Mouse (Mus musculus): Measurements from ENCODE around the gene Fgfr2. TPM values are rescaled to one million over a fixed set of nuclear protein-coding genes. Genes with fewer than 3 reads are reported as not detected.
A peak's percentile ranks its signal among the peaks of the same experiment; 100 is the strongest.

The Fgfr2 gene
- polyA plus RNA-seq, 1 experiment from 2014 or later = 81.1 TPM

- H3K4me3 ChIP-seq = peak within 1 kb of the TSS; percentile 90
- peak within 1 kb of the TSS; percentile 74 for H3K27ac ChIP-seq
- no peaks in the 10 kb centered on the region for H3K9me3 ChIP-seq (replicated peaks)
- under 1% methylated on average over 103 of the region's 114 CpGs for WGBS
- H3K4me1 ChIP-seq = peaks cover 12% of the 10 kb centered on the region
- peak; percentile 98 for ATAC-seq (ENCODE audit: low FRiP score)
- peak within 1 kb of the TSS; percentile 89 for H3K9ac ChIP-seq
- H3K4me2 ChIP-seq (replicated peaks) = peak within 1 kb of the TSS; percentile 62
- H3K36me3 ChIP-seq = no peaks in the 10 kb centered on the region
- 0 out of 2 replicates have a peak, but pooled peaks cover 2% of the 10 kb centered on the region for H3K27me3 ChIP-seq
These were observed 2257.2 kb downstream of the Fgfr2 start, which contains the start of gene Plekha1 for GRCm38 (mm10) chr7:130865613-130866591. Gene Plekha1 (plus strand): TSS chr7:130865756.

- no peak overlapping the region for H3K27ac ChIP-seq
- 0 out of 2 replicates have a peak, but pooled peaks cover 2% of the 10 kb centered on the region for H3K27me3 ChIP-seq
- H3K36me3 ChIP-seq = no peaks in the 10 kb centered on the region
- H3K4me3 ChIP-seq = no peak overlapping the region
- no peak for ATAC-seq (ENCODE audit: low FRiP score)
- no peak overlapping the region for H3K4me2 ChIP-seq (replicated peaks)
- no peak overlapping the region for H3K9ac ChIP-seq
- no peaks in the 10 kb centered on the region for H3K9me3 ChIP-seq (replicated peaks)
- WGBS = 78% methylated on average over 7 of the region's 7 CpGs
- peaks cover 23% of the 10 kb centered on the region for H3K4me1 ChIP-seq
These were observed 2258.4 kb downstream of the Fgfr2 start for GRCm38 (mm10) chr7:130864711-130865110.

DNA sequence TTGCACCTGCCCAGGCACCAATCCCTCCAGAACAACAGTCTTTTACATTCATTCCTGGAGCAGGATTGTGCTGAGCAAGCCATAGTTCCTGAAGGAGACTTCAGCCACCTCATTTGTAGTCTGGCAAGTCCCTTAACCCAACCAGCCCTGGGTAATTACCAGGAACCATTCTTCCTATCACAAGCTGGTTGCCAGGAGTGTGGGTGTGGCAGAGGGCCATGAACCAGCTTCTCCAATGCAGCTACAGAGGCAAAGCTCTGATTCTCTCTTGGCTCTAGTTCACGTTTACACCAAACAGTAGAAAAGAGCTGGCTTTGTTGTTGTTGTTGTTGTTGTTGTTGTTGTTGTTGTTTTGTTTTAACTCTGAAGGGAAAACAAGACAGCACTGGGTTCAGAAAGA lies 2260.6 kb downstream of the Fgfr2 start:
- Histone ChIP-seq H3K36me3 (no peaks in the 10 kb centered on the region), H3K27me3 (0 out of 2 replicates have a peak, but pooled peaks cover 2% of the 10 kb centered on the region), H3K4me2 (replicated peaks) (no peak overlapping the region), H3K4me3 (no peak overlapping the region), H3K9ac (no peak overlapping the region), H3K4me1 (peaks cover 33% of the 10 kb centered on the region), H3K9me3 (replicated peaks) (no peaks in the 10 kb centered on the region), H3K27ac (no peak overlapping the region)
- no peak for ATAC-seq (ENCODE audit: low FRiP score)
- 66% methylated on average over 1 of the region's 1 CpGs for WGBS

- peaks cover 31% of the 10 kb centered on the region for H3K4me1 ChIP-seq
- H3K9ac ChIP-seq = no peak overlapping the region
- peak overlapping the region; percentile 66 for H3K27ac ChIP-seq
- peak; percentile 21 for ATAC-seq (ENCODE audit: low FRiP score)
- H3K36me3 ChIP-seq = no peaks in the 10 kb centered on the region
- no peak overlapping the region for H3K4me3 ChIP-seq
- H3K4me2 ChIP-seq (replicated peaks) = no peak overlapping the region
- H3K27me3 ChIP-seq = 0 out of 2 replicates have a peak, but pooled peaks cover 2% of the 10 kb centered on the region
- WGBS = 19% methylated on average over 11 of the region's 11 CpGs
- H3K9me3 ChIP-seq (replicated peaks) = no peaks in the 10 kb centered on the region
These were observed 2262.4 kb downstream of the Fgfr2 start for GRCm38 (mm10) chr7:130860721-130861142.

DNA sequence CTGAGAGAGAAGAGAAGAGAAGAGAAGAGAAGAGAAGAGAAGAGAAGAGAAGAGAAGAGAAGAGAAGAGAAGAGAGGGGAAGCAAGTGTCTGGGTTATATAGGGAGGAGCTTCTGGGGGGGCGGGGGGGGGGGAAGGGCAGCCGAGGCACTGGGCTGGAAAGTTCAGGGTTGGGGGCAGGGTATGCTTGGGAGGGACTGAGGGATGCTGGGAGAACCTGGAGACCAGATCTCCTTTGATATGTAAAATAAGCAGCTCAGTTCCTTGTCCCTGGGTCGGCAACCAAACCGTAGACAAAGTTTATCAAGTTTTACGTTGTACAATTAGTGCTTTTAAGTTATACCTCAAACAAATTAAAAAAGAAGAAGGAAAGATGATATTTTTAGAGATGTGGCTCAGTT lies 2263.2 kb downstream of the Fgfr2 start:
- Histone ChIP-seq H3K36me3 (no peaks in the 10 kb centered on the region), H3K9me3 (replicated peaks) (no peaks in the 10 kb centered on the region), H3K4me1 (peaks cover 31% of the 10 kb centered on the region), H3K27me3 (0 out of 2 replicates have a peak, but pooled peaks cover 2% of the 10 kb centered on the region), H3K4me3 (no peak overlapping the region), H3K4me2 (replicated peaks) (no peak overlapping the region), H3K27ac (no peak overlapping the region), H3K9ac (no peak overlapping the region)
- no peak for ATAC-seq (ENCODE audit: low FRiP score)
- WGBS = 12% methylated on average over 3 of the region's 5 CpGs

DNA sequence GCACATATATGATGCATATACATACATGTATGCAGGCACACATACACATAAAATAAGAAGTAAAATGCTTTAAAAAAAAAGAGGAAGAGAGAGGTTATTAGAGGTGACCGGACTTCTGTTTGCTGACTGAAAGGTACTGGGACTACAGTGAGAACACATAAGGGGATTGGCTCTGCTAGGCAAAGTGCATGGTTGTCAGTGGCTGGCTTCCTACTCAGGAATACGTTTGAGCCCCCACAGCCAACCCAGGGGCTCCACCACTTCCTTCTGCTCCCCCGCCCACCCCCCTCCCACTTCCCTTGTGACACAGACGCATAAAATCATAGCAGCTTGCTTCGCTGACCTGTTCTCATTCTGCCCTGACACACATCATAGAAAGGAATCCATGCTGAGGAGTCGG lies 2265.2 kb downstream of the Fgfr2 start:
- Histone ChIP-seq H3K4me3 (no peak overlapping the region), H3K36me3 (no peaks in the 10 kb centered on the region), H3K4me1 (peaks cover 31% of the 10 kb centered on the region), H3K4me2 (replicated peaks) (no peak overlapping the region), H3K27ac (no peak overlapping the region), H3K9me3 (replicated peaks) (no peaks in the 10 kb centered on the region), H3K9ac (no peak overlapping the region), H3K27me3 (no peaks in the 10 kb centered on the region)
- ATAC-seq (ENCODE audit: low FRiP score) = no peak
- 66% methylated on average over 6 of the region's 6 CpGs for WGBS

DNA sequence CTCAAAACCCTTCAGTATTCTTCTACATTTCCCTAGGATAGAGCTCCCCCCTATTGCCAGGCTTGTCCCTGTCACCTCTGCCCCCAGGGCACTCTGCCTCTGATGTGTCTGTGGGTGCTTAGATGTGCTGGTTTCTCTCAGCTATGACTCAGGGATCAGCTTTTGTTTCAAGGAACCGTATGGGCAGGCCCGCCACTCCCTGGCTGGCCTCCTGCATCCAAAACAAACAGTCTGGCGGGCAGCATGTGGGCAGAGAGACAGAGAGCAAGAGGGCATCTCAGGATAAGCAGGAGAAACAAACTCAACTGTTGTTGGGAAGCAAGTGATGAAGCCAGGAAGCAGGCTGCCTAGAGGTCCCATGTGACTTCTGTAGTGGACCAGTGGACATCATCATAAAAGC lies 2267.5 kb downstream of the Fgfr2 start:
- H3K4me1 ChIP-seq = peaks cover 19% of the 10 kb centered on the region
- H3K9ac ChIP-seq = no peak overlapping the region
- H3K36me3 ChIP-seq = no peaks in the 10 kb centered on the region
- H3K27ac ChIP-seq = no peak overlapping the region
- H3K4me2 ChIP-seq (replicated peaks) = no peak overlapping the region
- no peak overlapping the region for H3K4me3 ChIP-seq
- no peaks in the 10 kb centered on the region for H3K9me3 ChIP-seq (replicated peaks)
- 24% methylated on average over 3 of the region's 3 CpGs for WGBS
- ATAC-seq (ENCODE audit: low FRiP score) = no peak
- H3K27me3 ChIP-seq = no peaks in the 10 kb centered on the region

DNA sequence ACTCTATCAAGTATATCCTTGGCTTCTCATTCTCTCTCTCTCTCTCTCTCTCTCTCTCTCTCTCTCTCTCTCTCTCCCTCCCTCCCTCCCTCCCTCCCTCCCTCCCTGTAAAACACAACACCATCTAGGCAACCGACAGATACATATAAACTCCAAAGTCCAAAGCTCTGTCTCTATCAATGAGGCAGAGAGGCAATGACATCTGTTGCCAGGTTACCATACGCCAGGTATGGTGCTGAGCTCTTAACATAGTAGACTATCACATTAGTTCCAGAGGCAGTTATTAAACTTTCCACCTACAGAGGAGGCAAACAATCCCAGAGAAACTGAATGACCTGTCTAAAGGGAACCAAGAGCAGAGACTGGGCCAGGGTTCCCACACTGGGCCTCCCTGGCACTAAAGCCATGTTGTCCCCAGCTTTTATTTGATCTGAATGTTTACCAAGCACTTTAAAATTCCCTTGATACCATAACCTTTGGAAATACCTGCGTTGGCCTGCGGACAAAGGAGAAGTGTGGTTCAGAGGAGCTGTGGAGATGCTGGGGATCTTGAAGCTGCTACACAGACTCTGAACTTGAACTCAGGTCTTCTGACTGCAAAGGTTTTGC lies 2268.4 kb downstream of the Fgfr2 start:
- WGBS = 72% methylated on average over 4 of the region's 4 CpGs
- H3K27ac ChIP-seq = no peak overlapping the region
- H3K9ac ChIP-seq = no peak overlapping the region

GRCm38 (mm10) chr7:130847164-130847718 lies 2275.9 kb downstream of the Fgfr2 start:
- Histone ChIP-seq H3K4me2 (replicated peaks) (no peak overlapping the region), H3K27me3 (no peaks in the 10 kb centered on the region), H3K4me3 (no peak overlapping the region), H3K36me3 (no peaks in the 10 kb centered on the region), H3K9ac (no peak overlapping the region), H3K4me1 (no peaks in the 10 kb centered on the region), H3K27ac (no peak overlapping the region), H3K9me3 (replicated peaks) (no peaks in the 10 kb centered on the region)
- 89% methylated on average over 17 of the region's 17 CpGs for WGBS
- no peak for ATAC-seq (ENCODE audit: low FRiP score)

More for the DNA sequence above, 2268.4 kb downstream of the Fgfr2 start:
- Histone ChIP-seq H3K4me1 (peaks cover 11% of the 10 kb centered on the region), H3K27me3 (no peaks in the 10 kb centered on the region), H3K9me3 (replicated peaks) (no peaks in the 10 kb centered on the region), H3K36me3 (no peaks in the 10 kb centered on the region), H3K4me3 (no peak overlapping the region), H3K4me2 (replicated peaks) (no peak overlapping the region)
- no peak for ATAC-seq (ENCODE audit: low FRiP score)

DNA sequence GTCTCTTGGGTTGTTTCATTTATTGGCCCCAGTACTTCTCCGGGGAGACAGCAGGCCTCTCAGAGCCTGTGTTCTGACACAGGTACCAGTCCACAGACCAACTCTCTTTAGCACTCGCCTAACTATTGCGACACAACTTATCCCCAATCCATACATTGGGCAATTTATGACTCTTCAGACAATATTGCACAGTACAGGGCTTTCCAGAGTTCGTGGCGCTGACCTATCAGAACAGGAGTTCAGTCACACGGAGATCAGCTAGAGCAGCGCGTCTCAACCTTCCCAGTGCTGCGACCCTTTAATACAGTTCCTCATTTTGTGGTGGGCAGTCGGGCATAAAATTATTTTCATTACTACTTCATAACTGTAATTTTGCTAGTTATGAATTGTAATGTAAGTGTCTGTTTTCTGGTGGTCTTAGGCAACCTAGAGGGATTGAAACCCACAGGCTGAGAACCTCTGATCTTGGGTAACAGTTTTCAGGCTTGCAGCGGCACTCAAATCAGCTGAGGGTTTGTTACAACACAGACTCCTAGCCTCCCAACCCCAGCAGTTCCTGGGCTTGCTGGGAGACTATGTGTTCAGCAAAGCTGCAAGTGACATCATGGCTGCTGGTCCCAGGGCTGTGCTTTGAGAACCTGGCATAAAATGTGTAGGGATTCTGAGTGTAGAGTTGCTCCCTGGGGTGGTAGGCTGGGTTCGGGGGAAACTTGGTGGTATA lies 2283.6 kb downstream of the Fgfr2 start:
- ATAC-seq (ENCODE audit: low FRiP score) = no peak
- WGBS = 88% methylated on average over 12 of the region's 12 CpGs
- peaks cover 5% of the 10 kb centered on the region; the same call in 1 of the 2 replicates for H3K27me3 ChIP-seq
- no peak overlapping the region for H3K9ac ChIP-seq
- no peaks in the 10 kb centered on the region for H3K9me3 ChIP-seq (replicated peaks)
- H3K4me1 ChIP-seq = peaks cover 46% of the 10 kb centered on the region
- H3K4me3 ChIP-seq = no peak overlapping the region
- no peaks in the 10 kb centered on the region for H3K36me3 ChIP-seq
- no peak overlapping the region for H3K4me2 ChIP-seq (replicated peaks)
- H3K27ac ChIP-seq = no peak overlapping the region

- Histone ChIP-seq H3K36me3 (no peaks in the 10 kb centered on the region), H3K4me3 (no peak overlapping the region), H3K9me3 (replicated peaks) (no peaks in the 10 kb centered on the region), H3K27me3 (peaks cover 12% of the 10 kb centered on the region), H3K27ac (peak overlapping the region; percentile 62; the same call in 1 of the 2 replicates), H3K9ac (no peak overlapping the region), H3K4me2 (replicated peaks) (no peak overlapping the region), H3K4me1 (peaks cover 50% of the 10 kb centered on the region)
- ATAC-seq (ENCODE audit: low FRiP score) = no peak
- 46% methylated on average over 3 of the region's 3 CpGs for WGBS
These were observed 2284.5 kb downstream of the Fgfr2 start for GRCm38 (mm10) chr7:130838658-130839025.

Measured in hindbrain, embryonic 12.5 days (tissue).